Comparison of ENCODE assay signal across 20 mouse cellular contexts in the genomic region with DNA sequence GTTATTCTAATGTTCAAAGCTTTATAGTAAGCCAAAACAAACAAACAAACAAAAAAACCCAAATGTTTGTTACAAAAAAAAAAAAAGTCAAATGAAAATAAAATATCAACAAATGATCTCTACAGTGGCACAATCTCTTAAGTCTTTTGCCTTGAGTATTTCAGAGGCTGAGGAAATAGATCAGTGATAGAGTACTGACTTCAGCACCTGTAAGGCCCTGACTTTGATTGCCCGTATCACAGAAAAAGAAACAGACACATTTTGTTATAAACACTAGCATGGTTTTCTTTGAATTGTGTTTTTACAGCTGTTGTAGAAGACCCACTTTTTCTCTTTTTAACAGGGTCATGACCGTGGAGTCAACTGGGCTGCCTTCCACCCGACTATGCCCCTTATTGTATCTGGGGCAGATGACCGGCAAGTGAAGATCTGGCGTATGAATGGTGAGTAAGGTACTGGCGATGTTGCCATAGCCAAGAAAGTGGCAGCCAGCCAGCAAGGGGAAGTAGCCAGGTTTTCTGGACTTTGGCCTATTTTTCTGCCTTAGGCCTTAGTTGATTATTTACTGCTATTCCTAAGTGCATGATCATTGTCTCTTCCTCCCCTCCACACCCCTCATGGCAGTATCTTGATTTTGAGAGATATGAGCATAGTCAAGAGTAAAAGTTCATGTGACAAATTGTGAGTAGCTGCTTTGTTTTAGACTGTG. TPM values are rescaled to one million over a fixed set of nuclear protein-coding genes. Genes with fewer than 3 reads are reported as not detected.
DNase-seq lines count a peak whose midpoint lies in the region; ATAC-seq lines count a peak whose summit lies in the region.
"Had no signal": no experiment of that assay in that cellular context is flagged by ENCODE, and none has a peak within 500 bp of the region (broad histone marks: within the 10 kb centered on the region; RNA-seq: fewer than 3 reads in every experiment).

No protein-coding gene starts in this region.

- WGBS in hindbrain, embryonic 10.5 days, result 90% methylated on average over 6 of the region's 6 CpGs

- H3K27me3 ChIP-seq in hindbrain, embryonic 10.5 days (ENCODE audit: insufficient read depth, poor library complexity, severe bottlenecking), result no peaks in the 10 kb centered on the region
- H3K27me3 ChIP-seq: liver, embryonic 15.5 days had no signal

- no peak overlapping the region for H3K27ac ChIP-seq in hindbrain, embryonic 10.5 days
- H3K27ac ChIP-seq: layer of hippocampus, adult 2 months; liver, embryonic 15.5 days; macrophage had no signal

- H3K4me1 ChIP-seq in hindbrain, embryonic 10.5 days (replicated peaks), result no peaks in the 10 kb centered on the region
- H3K4me1 ChIP-seq: liver, embryonic 15.5 days had no signal

- no peaks in the 10 kb centered on the region for H3K9me3 ChIP-seq in hindbrain, embryonic 10.5 days
- H3K9me3 ChIP-seq: G1E; liver, embryonic 15.5 days had no signal

- ATAC-seq in megakaryocyte, adult 5-6 weeks (ENCODE audit: poor library complexity, severe bottlenecking), result no peak
- ATAC-seq: forebrain, embryonic 16.5 days had no signal

- H3K4me3 ChIP-seq in hindbrain, embryonic 10.5 days, result no peak overlapping the region
- H3K4me3 ChIP-seq: layer of hippocampus, adult 2 months; liver, embryonic 15.5 days had no signal

- peak; percentile 23 for DNase-seq in cerebellum, adult 11-12 months
- DNase-seq in cerebellum, postnatal 4 days (ENCODE audit: low spot score in 2 of 2), result no peak
- DNase-seq in NIH3T3 (ENCODE audit: low read depth), result peak; percentile 58
- peak; percentile 65 to 73 for DNase-seq in cerebellum, postnatal 10 days
- peak; percentile 88 for DNase-seq in kidney, postnatal 14 days
- no peak for DNase-seq in hindbrain, embryonic 10.5 days (ENCODE audit: low spot score)
- DNase-seq in gastrocnemius, adult 8-10 months (ENCODE audit: low spot score in 2 of 2), result no peak
- DNase-seq: gastrocnemius, postnatal 14 days; heart, postnatal 4 days; right cerebral cortex, adult 18-20 months had no signal

- peaks cover 98% of the 10 kb centered on the region for H3K36me3 ChIP-seq in hindbrain, embryonic 10.5 days

RNA-seq across cellular contexts. Expression of a gene that starts 16.9 kb away (rescaled TPM):
- polyA plus RNA-seq in hindbrain, embryonic 10.5 days (2016; fragmentation: Nextera tagmentation; extraction: Ambion mirVana), result 112 and 127 TPM in 2 replicates
- total RNA-seq in gastrocnemius, adult 8-10 months (2022), result 10 to 100 TPM; 23.6 to 28.9 (median 24.8) TPM
- 81.2 and 87.8 TPM in 2 replicates for total RNA-seq in megakaryocyte, adult 5-6 weeks (2015)
- 39.8 and 45.5 TPM in 2 replicates for total RNA-seq in megakaryocyte, adult 5-6 weeks (2017)

RNA-seq across cellular contexts. Expression of a gene that starts 17.1 kb away (rescaled TPM):
- polyA plus RNA-seq in hindbrain, embryonic 10.5 days (2016; fragmentation: Nextera tagmentation; extraction: Ambion mirVana), result 173 and 187 TPM in 2 replicates
- total RNA-seq in gastrocnemius, adult 8-10 months (2022), result 100 to 1,000 TPM in 1 of 4 experiments, 10 to 100 TPM in 3; 82.9 to 101 (median 85.3) TPM
- 120 and 132 TPM in 2 replicates for total RNA-seq in megakaryocyte, adult 5-6 weeks (2015)
- total RNA-seq in megakaryocyte, adult 5-6 weeks (2017), result 122 and 132 TPM in 2 replicates

RNA-seq across cellular contexts. Expression of a gene that starts 27.1 kb away (rescaled TPM):
- polyA plus RNA-seq in hindbrain, embryonic 10.5 days (2016; fragmentation: Nextera tagmentation; extraction: Ambion mirVana), result 183 and 210 TPM in 2 replicates
- total RNA-seq in gastrocnemius, adult 8-10 months (2022), result 10 to 100 TPM; 74.5 to 83.0 (median 76.6) TPM
- total RNA-seq in megakaryocyte, adult 5-6 weeks (2015), result 16.6 and 17.5 TPM in 2 replicates
- 33.9 and 36.5 TPM in 2 replicates for total RNA-seq in megakaryocyte, adult 5-6 weeks (2017)

RNA-seq across cellular contexts. Expression of a gene that starts 42.1 kb away (rescaled TPM):
- polyA plus RNA-seq in hindbrain, embryonic 10.5 days (2016; fragmentation: Nextera tagmentation; extraction: Ambion mirVana), result 9.9 and 16.3 TPM in 2 replicates
- total RNA-seq in gastrocnemius, adult 8-10 months (2022), result not detected
- total RNA-seq in megakaryocyte, adult 5-6 weeks (2015), result not detected in 2 replicates
- not detected in 2 replicates for total RNA-seq in megakaryocyte, adult 5-6 weeks (2017)
- total RNA-seq: G1E; gastrocnemius, postnatal 14 days; heart, postnatal 4 days; neutrophil, adult 5-6 weeks had no signal
- polyA plus RNA-seq: C2C12; heart, embryonic 11.5 days; liver, embryonic 15.5 days; macrophage; thymus, postnatal 0 days had no signal

RNA-seq across cellular contexts. Expression of a gene that starts 48.4 kb away (rescaled TPM):
- polyA plus RNA-seq in hindbrain, embryonic 10.5 days (2016; fragmentation: Nextera tagmentation; extraction: Ambion mirVana), result 120 and 125 TPM in 2 replicates
- total RNA-seq in gastrocnemius, adult 8-10 months (2022), result 100 to 1,000 TPM; 197 to 219 (median 208) TPM
- total RNA-seq in megakaryocyte, adult 5-6 weeks (2015), result 18.9 and 19.4 TPM in 2 replicates
- total RNA-seq in megakaryocyte, adult 5-6 weeks (2017), result 63.9 and 71.6 TPM in 2 replicates

Comparison
In these comparisons a context has a peak if more than half of its experiments do, and no peak if none do; other contexts are left out.
1. DNase-seq: peak in cerebellum, adult 11-12 months (single experiment), NIH3T3 (single experiment), cerebellum, postnatal 10 days (2 of 2) and kidney, postnatal 14 days (single experiment); none in cerebellum, postnatal 4 days (0 of 2), hindbrain, embryonic 10.5 days (single experiment) and gastrocnemius, adult 8-10 months (0 of 2).